Mouse (Mus musculus): Measurements from ENCODE around the gene Gpalpp1.

Gene Gpalpp1

DNA sequence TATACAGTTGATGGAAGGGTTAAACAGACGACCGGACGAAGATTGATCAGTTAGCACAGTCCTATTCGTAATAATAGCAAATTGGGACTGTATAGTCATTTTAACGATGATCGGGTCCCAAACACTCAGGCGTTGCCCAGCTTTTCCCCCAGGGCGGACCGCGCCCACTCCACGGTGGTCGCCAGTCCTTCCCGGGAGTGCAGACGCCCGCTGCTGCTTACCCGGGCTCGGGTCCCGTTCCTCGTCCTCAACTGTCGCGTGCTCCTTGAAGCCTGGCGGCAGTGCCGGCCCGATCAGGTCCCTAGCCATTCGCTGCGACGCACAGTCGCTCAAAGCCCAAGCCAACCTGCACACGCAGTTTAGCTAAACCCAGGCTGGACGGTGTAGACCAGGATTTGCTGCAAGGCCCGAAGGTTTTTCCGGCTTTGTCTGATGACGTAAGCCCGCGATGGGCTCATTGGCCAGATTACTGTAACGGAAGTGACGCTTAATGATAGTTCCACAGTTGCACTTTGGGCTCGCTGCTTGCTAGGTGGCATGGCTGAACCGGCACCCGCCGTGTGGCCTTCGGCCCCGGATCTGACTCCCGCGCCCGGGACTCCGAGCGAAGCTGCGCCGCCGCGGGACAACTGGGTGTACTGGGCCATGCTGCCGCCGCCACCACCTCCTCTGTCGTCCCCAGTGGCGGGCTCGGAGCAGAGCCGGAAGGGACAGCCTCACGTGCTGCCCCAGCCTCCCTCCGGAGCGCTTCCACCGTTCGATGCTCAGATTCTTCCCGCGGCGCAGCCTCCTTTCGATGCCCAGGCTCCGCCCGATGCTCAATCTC lies at the start of gene Gpalpp1, which contains the start of gene Nufip1:
TSS of gene Gpalpp1 (minus strand) at position 365 of the 826 bp plus-strand sequence.
TSS of gene Nufip1 (plus strand) at position 496 of the 826 bp plus-strand sequence.
- peak; percentile 96 for DNase-seq (ENCODE audit: low spot score)

DNA sequence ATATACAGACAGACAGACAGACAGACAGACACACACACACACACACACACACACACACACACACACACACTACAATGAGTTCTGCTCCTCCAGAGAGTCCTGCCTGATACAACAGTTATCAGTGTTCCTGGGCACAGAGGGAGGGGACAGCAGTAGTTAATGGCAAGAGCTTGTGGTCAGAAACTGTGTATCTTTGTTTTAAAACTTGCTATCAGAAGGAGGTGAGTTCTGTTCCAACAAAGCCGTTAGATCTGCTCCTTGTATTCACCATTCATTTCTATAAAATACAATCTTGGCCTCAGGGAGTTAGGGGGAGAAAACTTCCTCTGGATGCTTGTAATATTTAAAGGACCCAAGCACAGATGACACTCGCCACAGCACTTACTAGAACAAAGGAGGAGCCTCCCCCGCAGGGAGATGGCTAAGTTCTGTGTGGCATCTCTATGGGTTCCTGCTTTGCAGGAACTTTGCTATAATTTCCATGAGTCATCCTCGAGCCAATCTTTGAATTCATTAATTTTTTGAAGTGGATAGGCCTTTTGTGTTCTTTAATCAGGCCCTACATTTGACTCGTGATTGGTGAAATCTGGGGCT lies 47.7 kb upstream of the Gpalpp1 start:
- DNase-seq (ENCODE audit: low spot score), result no peak

DNA sequence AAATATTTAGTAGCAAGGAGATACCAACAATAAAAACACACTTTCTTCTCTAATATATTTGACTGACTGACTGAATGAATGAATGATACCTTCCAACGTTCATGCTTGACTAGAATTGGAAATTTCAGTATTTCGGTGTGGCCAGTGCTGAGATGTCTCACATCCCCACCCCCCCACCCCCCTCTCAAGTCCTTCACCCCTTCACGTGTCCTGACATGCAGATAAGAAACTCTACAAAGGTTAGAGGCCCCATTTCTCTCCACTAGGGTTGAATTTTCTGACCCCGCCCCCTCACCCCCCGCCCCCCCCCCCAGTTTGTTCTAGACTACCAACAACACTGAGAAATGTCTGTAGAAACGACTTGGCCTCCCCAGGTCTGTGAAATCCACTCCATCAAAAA lies 43.3 kb upstream of the Gpalpp1 start:
- DNase-seq (ENCODE audit: low spot score), result no peak

DNA sequence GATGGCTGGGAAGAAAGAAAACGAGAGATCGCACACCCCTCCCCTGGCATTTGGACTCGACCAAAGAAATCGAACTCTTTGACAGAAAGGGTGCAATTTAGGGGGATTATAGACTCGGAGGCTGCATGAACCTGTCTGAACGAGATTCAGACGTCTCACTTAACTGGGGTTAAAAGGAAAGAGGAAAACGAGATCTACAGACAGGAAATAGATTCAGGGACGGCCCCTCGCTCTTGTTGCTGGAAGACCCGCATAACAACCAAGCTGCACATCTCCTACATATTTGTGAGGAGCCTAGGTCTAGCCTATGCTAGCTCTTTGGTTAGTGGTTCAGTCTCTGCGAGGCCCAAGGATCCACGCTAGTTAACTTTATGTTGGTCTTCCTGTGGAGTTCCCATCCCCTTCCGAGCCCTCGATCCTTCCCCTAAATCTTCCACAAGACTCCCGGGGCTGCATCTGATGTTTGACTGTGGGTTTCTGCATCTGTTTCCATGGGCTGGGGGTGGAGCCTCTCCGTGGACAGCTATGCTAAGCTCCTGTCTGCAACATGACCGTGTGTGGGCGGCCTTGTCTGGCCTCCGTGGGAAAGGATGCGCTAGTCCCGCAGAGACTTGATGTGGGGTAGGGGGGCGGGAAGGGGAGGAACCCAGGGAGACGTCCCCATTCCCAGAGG lies 42.6 kb upstream of the Gpalpp1 start:
- DNase-seq (ENCODE audit: low spot score), result peak; percentile 73

DNA sequence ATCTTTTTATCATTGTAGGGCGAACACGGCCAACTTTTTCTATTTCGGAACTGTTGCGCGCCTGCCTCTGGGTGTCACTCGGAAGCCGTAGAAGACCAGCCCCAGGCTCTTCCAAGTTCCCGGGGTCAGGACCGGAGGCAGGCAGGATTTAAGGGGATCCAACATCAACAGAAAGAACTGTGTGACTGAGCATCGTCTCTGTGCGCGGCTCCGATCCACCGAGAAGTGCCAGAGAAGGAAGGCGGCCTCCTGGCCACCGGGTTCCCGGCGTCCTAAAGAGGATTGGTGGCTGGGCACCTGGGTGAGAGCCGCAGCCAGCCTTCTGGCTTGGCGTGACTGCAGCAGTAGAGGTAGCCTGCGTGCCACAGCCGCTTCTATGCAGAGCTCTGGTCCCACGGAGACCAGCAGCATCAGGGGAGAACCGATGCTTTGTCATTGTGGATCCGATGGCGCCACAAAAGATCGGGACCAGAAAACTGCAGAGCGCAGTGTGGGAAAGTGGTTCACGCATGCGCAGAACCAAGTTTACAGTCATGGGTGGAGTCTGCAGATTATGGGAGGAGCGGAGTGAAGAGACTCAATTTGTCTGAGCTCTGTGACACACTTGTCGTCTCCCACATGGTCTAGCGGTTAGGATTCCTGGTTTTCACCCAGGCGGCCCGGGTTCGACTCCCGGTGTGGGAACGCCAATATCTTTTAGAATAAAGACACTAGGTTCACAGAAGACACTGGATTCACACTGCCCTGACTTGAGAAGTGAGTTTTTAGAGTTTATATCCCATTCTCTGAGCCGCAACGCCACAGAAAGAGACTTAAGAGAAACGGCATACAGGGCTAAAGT lies 41.8 kb upstream of the Gpalpp1 start:
- DNase-seq (ENCODE audit: low spot score), result peak; percentile 96

DNA sequence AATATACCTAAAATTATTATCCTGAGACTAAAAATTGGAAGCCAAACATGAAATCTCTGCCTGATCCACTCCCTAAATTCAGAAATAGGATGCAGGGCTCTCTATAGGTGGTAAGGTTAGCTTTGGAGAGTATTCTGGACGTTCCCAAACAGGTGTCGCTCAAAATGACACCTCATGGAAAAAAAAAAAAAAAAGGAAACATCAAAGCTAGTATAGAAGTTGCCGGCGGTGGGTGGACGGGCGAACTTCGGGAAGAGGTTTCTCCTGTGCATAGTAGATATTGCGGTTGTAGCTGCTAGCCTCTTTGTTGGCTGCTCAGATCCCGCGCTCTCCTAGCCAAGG lies 41.2 kb upstream of the Gpalpp1 start:
- DNase-seq (ENCODE audit: low spot score), result no peak

DNA sequence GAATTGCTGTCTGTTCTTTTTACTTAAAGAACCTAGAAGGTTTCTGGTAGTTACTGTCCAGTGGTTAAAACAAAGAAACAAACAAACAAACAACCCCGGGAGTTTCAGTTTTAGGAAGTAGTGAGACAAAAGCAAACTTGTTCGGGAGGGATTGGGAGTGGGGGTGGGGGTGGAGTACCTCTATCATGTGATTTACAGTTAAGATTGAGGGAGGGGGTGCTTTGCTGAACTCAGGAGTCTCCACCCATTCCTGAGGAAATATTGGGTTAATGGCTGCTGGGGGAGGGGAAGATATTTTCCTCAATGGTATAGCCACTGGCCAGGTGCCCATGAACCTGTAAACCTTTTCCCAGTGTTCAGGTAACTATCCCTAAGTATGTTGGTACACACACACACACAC lies 40.5 kb upstream of the Gpalpp1 start:
- no peak for DNase-seq (ENCODE audit: low spot score)

DNA sequence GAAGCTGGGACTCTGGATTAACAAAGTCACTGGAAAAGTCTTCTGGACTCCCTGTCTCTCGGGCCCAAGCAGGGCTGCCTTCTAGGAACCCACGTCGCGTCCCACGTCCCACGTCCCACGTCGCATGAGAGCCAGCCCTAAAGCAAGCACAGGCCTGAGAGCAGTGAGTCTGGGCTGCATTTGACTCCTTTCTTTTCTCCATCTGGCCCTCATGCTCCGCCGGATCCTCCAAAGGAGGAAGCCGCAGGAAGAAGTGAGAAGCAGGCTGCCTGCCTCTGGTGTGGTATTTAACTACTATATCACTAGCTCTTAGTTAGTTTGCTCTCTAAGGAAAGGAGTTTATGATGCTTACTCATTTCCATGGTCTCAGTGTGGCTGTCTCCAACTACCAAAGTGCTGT lies 39.9 kb upstream of the Gpalpp1 start:
- DNase-seq (ENCODE audit: low spot score), result no peak

DNA sequence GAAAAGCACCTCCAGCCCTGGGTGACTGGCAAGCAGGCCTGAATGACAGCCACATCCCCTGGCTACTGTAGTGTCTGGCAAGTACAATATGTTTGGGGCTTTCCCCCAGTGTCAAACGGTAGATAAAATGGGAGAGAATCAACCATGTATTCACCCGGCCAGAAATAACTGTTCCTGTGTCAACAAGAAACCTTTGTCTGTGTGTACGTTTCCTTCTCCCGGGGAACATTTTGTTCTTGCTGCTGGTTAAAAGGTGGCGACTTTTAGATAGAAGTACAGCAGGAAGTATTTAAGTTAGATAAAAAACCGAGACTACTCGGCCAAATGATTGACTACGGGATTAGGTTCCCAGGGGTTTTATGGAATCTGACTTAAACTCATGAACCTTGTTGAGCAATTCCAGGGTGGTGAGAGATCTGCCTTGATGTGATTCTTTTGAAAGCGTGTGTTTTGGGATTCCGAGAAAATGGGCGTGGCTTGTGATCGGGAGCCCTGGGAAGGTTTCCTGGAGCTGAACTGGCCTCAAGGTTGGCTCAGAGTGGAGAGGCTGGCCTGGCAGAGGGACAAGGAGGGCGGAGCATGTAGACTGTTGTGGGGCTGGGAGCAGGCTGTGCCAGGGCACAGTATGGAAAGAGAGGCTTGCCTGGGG lies 39.1 kb upstream of the Gpalpp1 start:
- DNase-seq (ENCODE audit: low spot score), result peak; percentile 81

DNA sequence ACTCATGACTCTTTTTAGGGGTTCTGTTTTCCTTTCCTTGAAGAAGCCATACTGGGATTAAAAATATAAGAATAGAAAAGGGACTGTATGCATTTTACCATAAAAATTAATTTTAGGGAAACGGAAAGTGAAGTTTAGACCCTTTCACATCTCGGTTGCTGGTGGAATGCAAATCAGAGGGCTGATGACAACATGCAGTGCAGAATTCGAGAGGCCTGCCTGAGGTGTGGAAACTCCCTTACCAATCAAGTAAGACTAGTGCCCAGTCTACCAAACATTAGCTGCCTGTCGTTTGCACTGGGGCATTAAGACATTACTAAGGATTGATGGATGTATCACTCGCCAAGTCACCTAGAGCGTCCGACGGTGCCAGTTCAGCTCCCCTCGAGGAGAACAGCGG lies 37.7 kb upstream of the Gpalpp1 start:
- DNase-seq (ENCODE audit: low spot score), result no peak

DNA sequence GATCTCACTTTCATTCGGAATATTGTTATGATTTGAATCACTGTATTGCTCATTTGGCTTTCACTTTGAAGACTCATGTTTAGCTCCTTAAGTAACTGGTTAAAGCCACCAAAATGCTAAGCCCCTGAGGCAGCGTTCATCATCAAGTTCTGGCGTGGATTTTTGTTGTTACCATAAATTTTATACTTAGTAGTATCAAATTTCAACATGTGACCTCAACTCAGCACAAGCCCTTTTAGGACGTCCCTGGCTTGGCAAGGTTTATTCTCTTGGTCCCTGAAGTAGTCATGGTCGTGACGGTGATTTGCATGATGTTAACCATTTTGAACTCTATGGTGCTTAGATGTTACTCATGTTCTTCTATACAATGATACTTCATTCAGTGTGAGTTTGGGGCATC lies 36.5 kb upstream of the Gpalpp1 start:
- DNase-seq (ENCODE audit: low spot score), result no peak

DNA sequence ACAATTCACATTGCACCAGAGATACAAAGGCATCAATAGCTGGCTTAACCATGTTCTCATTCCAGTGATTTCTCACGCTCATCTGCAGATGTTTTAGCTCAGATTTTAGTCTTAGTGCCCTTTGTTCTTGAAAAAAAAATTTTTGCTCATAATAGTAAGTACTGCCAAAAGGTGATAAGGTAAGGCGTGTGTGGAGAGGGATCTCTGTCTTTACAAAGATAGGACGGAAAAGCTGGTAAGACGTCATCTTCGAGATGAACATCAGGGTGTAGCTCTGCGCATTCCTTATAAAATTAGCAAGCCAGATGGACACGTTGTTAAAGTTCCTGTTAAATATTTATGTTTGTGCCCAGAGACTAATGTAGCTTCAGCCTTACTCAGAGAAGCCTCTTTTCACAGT lies 35.3 kb upstream of the Gpalpp1 start:
- no peak for DNase-seq (ENCODE audit: low spot score)

DNA sequence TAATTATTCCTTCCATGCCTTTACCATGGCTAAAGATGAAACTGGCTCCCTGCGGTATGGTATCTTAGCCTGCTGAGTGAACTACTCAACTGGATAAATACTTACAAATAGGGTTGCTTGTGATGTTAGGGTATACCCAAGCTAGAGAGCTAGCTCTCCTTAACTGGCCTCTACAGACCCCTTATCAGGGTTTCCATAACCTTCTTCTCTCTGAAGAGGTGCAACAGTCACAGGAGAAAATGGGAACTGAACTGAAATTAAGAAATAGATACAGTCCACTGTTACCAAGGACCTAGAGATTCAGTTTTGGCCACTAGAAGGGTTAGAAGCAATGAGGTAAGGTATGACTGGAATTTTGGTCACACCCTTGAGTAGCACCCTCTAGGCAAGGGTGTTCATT lies 34.7 kb upstream of the Gpalpp1 start:
- DNase-seq (ENCODE audit: low spot score), result no peak

DNA sequence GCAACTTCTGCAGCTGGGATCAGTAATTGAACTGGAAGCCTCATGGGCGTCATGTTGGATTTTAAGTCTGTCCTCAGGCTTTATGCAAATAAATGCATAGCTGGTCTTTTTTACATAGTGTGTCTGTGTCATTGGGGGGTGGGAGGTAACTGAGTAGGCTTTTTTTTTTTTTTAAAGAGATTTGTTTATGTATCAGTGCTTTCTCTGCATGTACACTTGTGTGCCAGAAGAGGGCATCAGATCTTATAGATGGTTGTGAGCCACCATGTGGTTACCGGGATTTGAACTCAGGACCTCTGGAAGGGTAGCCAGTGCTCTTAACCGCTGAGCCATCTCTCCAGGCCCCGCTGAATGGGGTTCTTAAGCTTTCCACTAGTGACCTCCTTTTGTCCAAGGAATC lies 24.4 kb upstream of the Gpalpp1 start:
- DNase-seq (ENCODE audit: low spot score), result no peak

DNA sequence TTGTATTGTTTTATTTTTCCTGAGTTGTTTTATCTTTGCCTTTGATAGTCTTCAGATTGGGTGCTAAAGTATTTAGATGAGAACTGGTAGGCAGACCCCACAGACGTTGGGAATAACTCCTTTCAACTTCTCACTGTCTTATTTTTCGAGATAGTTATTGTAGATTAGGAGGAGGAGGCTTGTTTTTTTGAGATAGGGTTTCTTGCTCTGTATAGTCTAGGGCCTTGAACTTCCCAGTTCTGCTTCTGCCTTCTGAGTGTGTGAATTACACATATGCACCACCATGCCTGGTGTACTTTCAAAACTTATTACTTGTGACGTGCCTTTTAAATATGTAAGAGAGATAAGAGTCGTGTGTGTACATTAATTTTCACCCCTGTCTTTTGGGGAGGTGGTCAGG lies 17.6 kb upstream of the Gpalpp1 start:
- DNase-seq (ENCODE audit: low spot score), result no peak

DNA sequence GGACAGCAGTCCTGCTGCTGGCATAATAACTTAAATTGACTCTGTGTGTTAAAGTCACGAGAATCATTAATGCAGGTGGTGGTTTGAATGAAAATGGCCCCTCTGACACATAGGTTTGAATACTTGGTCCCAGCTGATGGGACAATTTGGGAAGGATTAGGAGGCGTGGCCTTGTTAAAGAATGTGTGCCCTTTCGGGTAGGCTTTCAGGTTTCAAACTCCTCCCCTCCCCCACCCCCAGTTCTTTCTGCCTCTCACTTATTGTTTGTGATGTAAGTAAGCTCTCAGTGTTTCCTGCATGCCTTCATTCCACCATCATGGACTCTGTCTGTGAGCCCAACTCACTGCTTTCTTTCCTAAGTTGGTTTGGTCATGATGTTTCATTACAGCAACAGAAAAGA lies 16.8 kb upstream of the Gpalpp1 start:
- DNase-seq (ENCODE audit: low spot score), result no peak

DNA sequence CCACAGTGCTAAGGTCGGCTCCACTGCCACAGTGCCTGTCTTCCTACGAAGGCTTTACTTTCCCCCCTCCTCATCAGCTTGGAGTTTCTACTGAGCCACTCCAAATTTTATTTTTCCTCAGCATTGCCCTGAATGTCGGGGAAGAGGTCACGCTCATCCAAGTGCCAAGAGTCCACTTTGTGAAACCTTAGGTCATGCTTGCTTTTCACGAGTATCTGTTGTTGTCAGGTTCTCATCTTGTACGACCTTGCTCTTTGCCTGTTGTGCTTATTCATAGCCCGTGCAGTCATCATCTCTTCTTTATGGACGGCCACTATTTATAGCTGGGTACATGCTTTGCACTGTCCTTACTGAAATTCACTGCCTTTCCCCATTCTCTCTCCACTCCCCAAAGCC lies 12.1 kb upstream of the Gpalpp1 start:
- no peak for DNase-seq (ENCODE audit: low spot score)

DNA sequence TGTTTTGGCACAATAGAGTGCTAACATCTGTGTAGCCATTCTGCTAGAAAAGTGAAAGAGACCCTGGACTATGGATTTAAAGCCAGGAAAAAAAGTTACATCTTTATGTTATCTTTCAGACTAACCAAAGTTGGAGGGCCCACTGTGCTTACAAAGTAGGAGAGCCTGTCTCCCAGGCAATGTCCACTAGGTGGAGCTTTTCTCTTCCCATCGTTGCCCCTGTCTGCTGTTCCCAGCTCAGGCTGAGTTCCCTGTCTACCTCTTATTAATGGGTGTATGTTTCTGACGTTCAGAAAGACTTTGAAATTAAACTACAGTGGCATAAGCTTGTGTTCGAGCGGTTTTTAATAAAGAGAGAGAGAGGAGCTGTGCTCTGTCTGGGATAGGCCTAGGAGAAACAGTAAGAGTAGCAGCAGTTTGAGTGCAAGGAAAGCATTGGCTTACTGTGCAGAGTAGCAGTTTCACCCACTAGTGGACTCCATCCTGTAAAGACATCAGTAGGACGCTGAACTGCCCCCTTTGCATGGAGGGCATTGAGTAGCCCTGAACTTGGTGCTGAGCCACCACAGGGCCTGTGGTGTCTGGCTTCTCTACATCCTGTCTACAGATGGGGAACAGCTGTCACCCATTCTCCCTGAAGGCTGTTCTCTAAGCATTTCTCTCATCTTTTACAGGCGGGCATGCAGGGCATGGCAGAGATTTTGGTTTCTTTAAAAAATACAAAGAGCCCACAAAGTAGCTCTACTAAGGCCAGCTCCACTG lies 11.5 kb upstream of the Gpalpp1 start:
- peak; percentile 62 for DNase-seq (ENCODE audit: low spot score)

DNA sequence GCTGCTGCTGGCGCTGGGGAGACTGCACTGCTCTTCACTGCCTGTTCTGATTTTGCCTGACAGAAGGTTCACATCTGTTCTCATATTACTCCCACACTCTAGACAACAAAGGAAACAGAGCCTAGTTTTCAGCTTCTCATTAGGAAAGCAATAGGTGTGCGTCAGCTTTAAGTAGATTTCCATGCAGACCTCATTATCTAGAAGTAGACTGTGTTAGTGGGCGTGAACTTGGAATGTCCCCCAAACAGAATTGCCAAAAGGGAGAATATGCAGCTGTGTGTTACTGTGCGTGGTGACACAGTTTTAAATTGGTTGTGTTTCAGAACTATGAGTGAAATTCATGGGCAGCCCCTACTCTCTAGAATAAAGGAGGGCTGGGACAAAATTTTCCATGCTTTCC lies 9.9 kb upstream of the Gpalpp1 start:
- DNase-seq (ENCODE audit: low spot score), result no peak

DNA sequence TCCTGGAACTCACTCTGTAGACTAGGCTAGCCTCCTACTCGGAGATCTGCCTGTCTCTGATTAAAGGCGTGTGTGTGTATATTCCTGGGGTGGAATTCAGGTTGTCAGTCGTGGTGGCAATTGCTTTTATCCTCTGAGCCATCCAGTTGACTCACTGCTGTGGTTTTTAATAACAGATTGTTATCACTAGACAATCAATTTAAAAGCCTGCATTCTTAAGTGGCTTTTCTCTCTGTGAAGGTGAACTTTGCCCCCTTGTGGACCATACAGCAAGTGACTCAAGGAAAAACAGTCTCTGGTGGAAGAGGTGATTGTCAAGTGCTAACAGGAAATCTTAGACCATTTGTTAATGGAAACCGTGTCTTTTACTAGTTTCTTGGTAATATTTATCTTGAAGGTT lies 8.4 kb upstream of the Gpalpp1 start:
- DNase-seq (ENCODE audit: low spot score), result peak; percentile 82

DNA sequence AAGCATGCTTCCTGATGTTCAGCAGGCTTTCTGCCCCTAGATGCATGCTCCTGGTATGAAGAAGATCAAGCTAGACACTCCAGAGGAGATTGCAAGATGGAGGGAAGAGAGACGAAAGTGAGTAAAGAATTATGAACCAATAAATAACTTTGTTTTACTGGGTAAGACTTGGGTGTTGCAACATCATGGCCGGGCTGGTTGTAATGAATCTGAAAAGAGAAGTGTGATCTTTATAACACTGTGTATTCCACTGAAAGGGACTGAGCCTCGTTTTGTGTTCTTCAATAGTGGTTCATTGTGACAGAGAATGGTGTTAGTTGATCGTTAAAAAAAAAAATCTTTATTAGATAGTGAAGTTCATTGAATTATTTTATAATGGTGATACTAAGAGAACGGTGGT lies 5.2 kb upstream of the Gpalpp1 start:
- no peak for DNase-seq (ENCODE audit: low spot score)
